Mouse (Mus musculus) stomach, embryonic 16.5 days (tissue): ENCODE data around the gene Tubgcp6. TPM values are rescaled to one million over a fixed set of nuclear protein-coding genes. Genes with fewer than 3 reads are reported as not detected.

Source experiments
- ATAC-seq: fragments of 200-750 bp; cut with Nextera tagmentation; 2 replicates; pipeline ENCODE4 v1.8.0; 2017; ENCODE audit warnings: moderate number of reproducible peaks, moderate TSS enrichment; ENCODE audit not compliant: insufficient read depth, low FRiP score
- H3K27ac ChIP-seq: fragments of 300-500 bp; sonication (generic); 2 replicates; pipeline ENCODE4 v1.5.1; 2014; ENCODE audit warnings: low read length
- H3K27me3 ChIP-seq: fragments of 300-500 bp; sonication (generic); 2 replicates; pipeline ENCODE4 v1.6.1; 2014; ENCODE audit warnings: low read length, control low read depth, mixed read lengths; ENCODE audit not compliant: control insufficient read depth, insufficient read depth
- H3K36me3 ChIP-seq: fragments of 300-500 bp; sonication (generic); 2 replicates; pipeline ENCODE4 v1.6.1; 2014; ENCODE audit warnings: low read length; ENCODE audit not compliant: control insufficient read depth, insufficient read depth
- H3K4me1 ChIP-seq: fragments of 300-500 bp; sonication (generic); 2 replicates; pipeline ENCODE4 v1.6.1; 2014; ENCODE audit warnings: low read length, control low read depth, mixed read lengths; ENCODE audit not compliant: control insufficient read depth, insufficient read depth
- H3K4me2 ChIP-seq: fragments of 300-500 bp; sonication (generic); 2 replicates; pipeline ENCODE4 v1.6.1; 2014; ENCODE audit warnings: low read depth, low read length, mixed read lengths
- H3K4me3 ChIP-seq: fragments of 300-500 bp; sonication (generic); replicated peaks from 2 replicates; pipeline ENCODE4 v1.5.1; 2014; ENCODE audit warnings: mild to moderate bottlenecking, low read length
- H3K9ac ChIP-seq: fragments of 300-500 bp; sonication (generic); 2 replicates; pipeline ENCODE4 v1.6.1; 2014; ENCODE audit warnings: low read length
- H3K9me3 ChIP-seq: fragments of 300-500 bp; sonication (generic); replicated peaks from 2 replicates; pipeline ENCODE4 v1.6.1; 2016; ENCODE audit warnings: low read length, control low read depth; ENCODE audit not compliant: control insufficient read depth
- WGBS: fragments of 180-500 bp; shearing (Covaris S2); extraction: QIAGEN DNeasy Blood & Tissue Kit; methylation state at CpG from one replicate; pipeline ENCODE4 v1.1.7; 2014; 5-methylcytosine and 5-hydroxymethylcytosine counted together
- polyA plus RNA-seq: library from polyadenylated mRNA; unstranded; fragments of >200 nt; fragmentation: Nextera tagmentation; extraction: Ambion mirVana; gene quantifications from 2 replicates; pipeline ENCODE4 v1.2.1, GENCODE M21; 2015

Gene Tubgcp6
- polyA plus RNA-seq, result 13.2 and 13.5 TPM in 2 replicates

GRCm38 (mm10) chr15:89122649-89123366 lies at the start of gene Tubgcp6:
Tubgcp6 (minus strand) TSS chr15:89123112.
- Histone ChIP-seq H3K27me3 (no peaks in the 10 kb centered on the region), H3K27ac (peak within 1 kb of the TSS; percentile 69), H3K9ac (peak within 1 kb of the TSS; percentile 90), H3K36me3 (0 out of 2 replicates have a peak, but pooled peaks cover 7% of the 10 kb centered on the region), H3K4me1 (peaks cover 35% of the 10 kb centered on the region), H3K4me3 (peak within 1 kb of the TSS; percentile 90), H3K4me2 (peak within 1 kb of the TSS; percentile 90), H3K9me3 (no peaks in the 10 kb centered on the region)
- under 1% methylated on average over 47 of the region's 47 CpGs for WGBS
- peak; percentile 81 for ATAC-seq

DNA sequence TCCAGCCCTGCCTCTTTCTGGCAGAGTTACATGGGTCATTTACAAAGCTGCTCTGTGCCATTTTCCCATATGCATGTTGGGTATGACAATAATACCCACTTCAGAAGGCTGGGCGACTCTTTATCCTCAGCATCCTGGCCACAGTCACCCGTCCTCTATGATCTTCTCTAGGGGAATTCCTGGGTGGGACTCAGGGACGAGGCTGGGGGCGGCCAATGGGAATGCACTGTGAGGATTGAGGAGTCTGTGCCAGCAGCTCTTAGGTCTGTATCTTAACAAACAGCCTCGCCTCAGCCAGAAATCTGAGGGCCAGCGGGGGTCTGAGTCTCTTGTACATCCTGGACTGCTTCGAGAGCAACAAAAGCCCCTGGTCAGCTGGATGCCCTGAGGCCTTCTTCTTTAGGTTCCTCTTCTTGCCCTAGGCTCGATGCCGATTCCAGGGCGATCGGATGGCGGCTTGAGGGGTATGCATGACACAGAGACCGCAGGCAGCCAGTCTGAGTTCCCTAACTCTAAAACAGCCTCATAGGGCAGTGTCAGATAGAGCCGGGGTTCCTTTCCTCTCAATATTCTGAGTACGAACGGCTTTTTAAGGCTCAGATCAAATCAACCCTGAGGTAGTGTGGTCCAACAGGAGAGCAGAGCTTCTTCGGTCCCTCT lies 49.5 kb upstream of the Tubgcp6 start:
- 46% methylated on average over 17 of the region's 17 CpGs for WGBS
- Histone ChIP-seq H3K4me1 (peaks cover 74% of the 10 kb centered on the region), H3K27ac (peak overlapping the region; percentile 54), H3K9ac (peak overlapping the region; percentile 82), H3K4me2 (peak overlapping the region; percentile 99), H3K36me3 (no peaks in the 10 kb centered on the region), H3K4me3 (peak overlapping the region; percentile 62), H3K9me3 (no peaks in the 10 kb centered on the region), H3K27me3 (no peaks in the 10 kb centered on the region)
- no peak for ATAC-seq

DNA sequence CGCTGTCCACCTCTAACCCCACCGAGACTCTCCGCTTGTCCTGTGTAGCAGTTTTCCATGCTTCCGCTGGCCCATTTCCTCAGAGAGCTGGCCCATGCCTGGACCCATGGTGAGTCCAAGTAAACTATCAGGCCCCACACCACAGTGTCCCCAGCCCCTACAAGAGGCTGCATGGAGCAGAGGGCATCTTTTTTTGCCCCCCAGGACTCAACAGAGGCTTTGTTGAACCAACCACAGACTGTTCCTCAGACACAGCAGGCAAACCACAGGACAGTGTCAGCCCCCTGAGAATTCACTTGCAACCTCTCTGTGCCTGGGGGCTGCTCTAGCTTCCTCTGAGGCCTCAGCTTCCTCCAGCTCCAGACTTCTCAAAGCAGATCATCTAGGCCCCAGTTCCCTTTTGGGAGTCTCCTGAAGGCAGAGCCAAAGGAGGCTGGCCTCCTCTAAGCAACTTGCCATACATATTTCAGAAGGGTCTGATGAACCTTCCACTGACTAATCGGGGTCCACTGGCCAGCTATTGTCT lies 48.7 kb upstream of the Tubgcp6 start:
- H3K9me3 ChIP-seq, result no peaks in the 10 kb centered on the region
- peaks cover 66% of the 10 kb centered on the region for H3K4me1 ChIP-seq
- H3K27ac ChIP-seq, result no peak overlapping the region
- peaks cover 6% of the 10 kb centered on the region for H3K36me3 ChIP-seq
- ATAC-seq, result no peak
- H3K4me2 ChIP-seq, result no peak overlapping the region
- no peaks in the 10 kb centered on the region for H3K27me3 ChIP-seq
- WGBS, result 86% methylated on average over 5 of the region's 5 CpGs
- H3K4me3 ChIP-seq, result no peak overlapping the region
- no peak overlapping the region for H3K9ac ChIP-seq

DNA sequence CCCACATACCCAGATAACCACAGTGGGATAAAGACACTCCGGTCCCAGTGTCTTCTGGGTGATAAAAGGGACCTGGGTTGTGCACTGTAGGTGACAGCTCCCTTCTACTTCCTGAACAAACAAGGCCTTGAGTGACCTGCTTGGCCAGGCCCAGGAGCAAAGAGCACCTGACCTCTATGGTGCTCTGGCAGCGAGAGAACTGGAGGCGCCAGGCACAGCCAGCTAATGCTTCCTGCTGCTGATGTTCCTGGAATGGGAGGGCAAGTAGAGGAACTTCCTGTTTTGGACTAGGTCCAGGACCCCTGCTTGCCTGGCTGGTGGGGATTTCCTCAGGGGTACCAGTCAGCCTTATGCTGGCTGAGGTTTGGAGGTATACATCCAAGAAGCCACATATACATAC lies 47.2 kb upstream of the Tubgcp6 start:
- Histone ChIP-seq H3K4me3 (no peak overlapping the region), H3K9me3 (no peaks in the 10 kb centered on the region), H3K4me1 (peaks cover 52% of the 10 kb centered on the region), H3K27me3 (no peaks in the 10 kb centered on the region), H3K36me3 (peaks cover 20% of the 10 kb centered on the region), H3K4me2 (peak overlapping the region; percentile 34; the same call in 1 of the 2 replicates), H3K9ac (peak overlapping the region; percentile 52; the same call in 1 of the 2 replicates), H3K27ac (peak overlapping the region; percentile 90)
- ATAC-seq, result no peak
- 30% methylated on average over 3 of the region's 3 CpGs for WGBS

DNA sequence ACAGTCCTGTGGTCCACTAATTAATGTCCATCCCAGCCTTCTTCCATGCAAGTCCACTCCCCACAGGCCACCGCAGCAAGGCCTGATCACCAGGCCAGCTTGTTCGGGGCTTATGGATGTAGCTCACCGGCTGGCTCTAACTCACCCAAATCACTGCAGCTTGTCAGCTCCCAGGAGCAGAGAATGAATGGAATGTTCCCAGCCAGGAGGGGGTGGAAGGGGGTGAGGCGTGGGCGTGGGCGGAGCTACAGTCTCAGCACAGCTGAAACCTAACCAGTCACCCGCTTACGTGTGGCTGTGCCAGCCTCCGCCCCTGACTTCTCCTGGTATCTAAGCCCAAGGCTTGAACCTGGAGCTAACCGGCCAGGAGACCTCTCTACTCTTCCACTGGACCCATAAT lies 46.5 kb upstream of the Tubgcp6 start:
- Histone ChIP-seq H3K4me2 (peak overlapping the region; percentile 34), H3K27ac (peak overlapping the region; percentile 90), H3K4me1 (peaks cover 45% of the 10 kb centered on the region), H3K9me3 (no peaks in the 10 kb centered on the region), H3K4me3 (peak overlapping the region; percentile 16), H3K36me3 (peaks cover 26% of the 10 kb centered on the region), H3K9ac (peak overlapping the region; percentile 52), H3K27me3 (no peaks in the 10 kb centered on the region)
- ATAC-seq, result peak; percentile 86
- WGBS, result 6% methylated on average over 10 of the region's 10 CpGs

DNA sequence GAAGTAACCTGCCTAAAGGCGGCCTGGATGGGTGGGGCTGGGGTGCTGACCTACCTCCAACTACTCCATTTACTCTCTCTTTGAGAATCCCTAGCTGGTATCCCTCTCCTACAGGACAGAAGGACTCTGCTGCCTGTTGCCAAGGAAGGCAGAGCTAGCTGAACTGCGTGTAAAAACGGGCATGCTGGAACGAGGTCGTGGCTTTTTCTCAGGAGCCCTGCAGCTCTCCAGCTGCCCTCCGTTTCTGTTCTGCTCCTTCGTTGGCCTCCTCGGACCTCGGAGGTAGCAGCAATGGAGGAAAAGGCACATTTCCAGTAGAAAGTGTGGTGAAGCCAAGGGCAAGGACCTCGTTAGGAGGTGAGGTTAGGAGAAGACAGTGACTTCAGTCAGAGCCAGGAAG lies 46.0 kb upstream of the Tubgcp6 start:
- peaks cover 40% of the 10 kb centered on the region for H3K4me1 ChIP-seq
- peak overlapping the region; percentile 52 for H3K9ac ChIP-seq
- H3K9me3 ChIP-seq, result no peaks in the 10 kb centered on the region
- ATAC-seq, result no peak
- H3K36me3 ChIP-seq, result peaks cover 31% of the 10 kb centered on the region
- H3K4me2 ChIP-seq, result peak overlapping the region; percentile 34
- H3K4me3 ChIP-seq, result peak overlapping the region; percentile 16
- H3K27me3 ChIP-seq, result no peaks in the 10 kb centered on the region
- WGBS, result 39% methylated on average over 10 of the region's 10 CpGs
- peak overlapping the region; percentile 90 for H3K27ac ChIP-seq

DNA sequence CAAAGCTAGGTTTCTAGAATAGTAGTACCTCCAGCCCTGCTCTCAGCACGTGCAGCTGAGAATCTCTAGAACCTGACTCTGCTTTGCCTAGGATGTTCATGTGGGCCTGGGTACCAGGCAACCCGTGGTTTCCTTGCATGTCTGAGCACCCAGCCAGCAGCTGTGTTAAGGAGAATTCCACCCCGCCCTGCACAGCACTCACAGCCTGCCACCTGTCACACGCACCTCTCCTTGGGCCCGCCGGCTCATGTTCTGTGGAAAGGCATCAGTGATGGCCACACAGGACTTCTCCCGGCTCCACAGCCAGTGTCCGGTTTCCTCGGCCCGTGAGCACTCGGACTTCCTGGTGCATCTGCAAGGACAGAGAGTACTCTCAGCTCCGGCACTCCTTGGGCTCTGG lies 42.6 kb upstream of the Tubgcp6 start:
- Histone ChIP-seq H3K9me3 (no peaks in the 10 kb centered on the region), H3K27me3 (no peaks in the 10 kb centered on the region), H3K4me2 (no peak overlapping the region), H3K9ac (no peak overlapping the region), H3K4me1 (peaks cover 24% of the 10 kb centered on the region), H3K27ac (no peak overlapping the region), H3K36me3 (peaks cover 55% of the 10 kb centered on the region), H3K4me3 (no peak overlapping the region)
- no peak for ATAC-seq
- WGBS, result 86% methylated on average over 12 of the region's 12 CpGs

GRCm38 (mm10) chr15:89161397-89161796 lies 38.5 kb upstream of the Tubgcp6 start:
- peak; percentile 52 for ATAC-seq
- H3K27me3 ChIP-seq, result no peaks in the 10 kb centered on the region
- H3K4me1 ChIP-seq, result 0 out of 2 replicates have a peak, but pooled peaks cover 5% of the 10 kb centered on the region
- peaks cover 75% of the 10 kb centered on the region for H3K36me3 ChIP-seq
- WGBS, result 66% methylated on average over 9 of the region's 9 CpGs
- H3K27ac ChIP-seq, result peak overlapping the region; percentile 43; the same call in 1 of the 2 replicates
- H3K9me3 ChIP-seq, result no peaks in the 10 kb centered on the region
- H3K4me2 ChIP-seq, result no peak overlapping the region
- H3K9ac ChIP-seq, result no peak overlapping the region
- no peak overlapping the region for H3K4me3 ChIP-seq

GRCm38 (mm10) chr15:89158516-89158915 lies 35.6 kb upstream of the Tubgcp6 start:
- WGBS, result 92% methylated on average over 16 of the region's 16 CpGs
- Histone ChIP-seq H3K4me2 (no peak overlapping the region), H3K4me3 (no peak overlapping the region), H3K9ac (no peak overlapping the region), H3K9me3 (no peaks in the 10 kb centered on the region), H3K27ac (no peak overlapping the region), H3K36me3 (peaks cover 67% of the 10 kb centered on the region), H3K27me3 (no peaks in the 10 kb centered on the region), H3K4me1 (0 out of 2 replicates have a peak, but pooled peaks cover 5% of the 10 kb centered on the region)
- ATAC-seq, result no peak
